ENCODE assay signal across 13 mouse cellular contexts in the genomic region with DNA sequence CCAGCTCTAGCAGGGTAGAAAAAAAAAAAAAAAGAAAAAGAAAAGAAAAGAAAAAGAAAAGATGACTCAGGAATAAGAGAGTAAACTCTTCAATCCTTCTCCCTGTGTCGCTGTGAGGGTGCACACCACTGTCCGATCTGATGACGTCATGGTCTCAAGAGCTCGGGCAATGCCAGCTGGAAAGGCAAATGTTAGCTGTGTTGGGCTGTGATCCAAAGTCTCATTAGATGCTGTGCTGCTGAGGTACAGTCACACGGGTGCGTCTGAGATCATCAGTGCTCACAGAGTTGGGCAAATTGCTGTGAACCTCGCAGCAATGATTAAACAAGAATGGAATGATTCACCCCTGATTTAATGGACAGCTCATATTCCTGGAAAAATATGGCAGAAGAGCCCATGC. TPM values are rescaled to one million over a fixed set of nuclear protein-coding genes. Genes with fewer than 3 reads are reported as not detected.
DNase-seq lines count a peak whose midpoint lies in the region; ATAC-seq and TF ChIP-seq lines count a peak whose summit lies in the region.
"Had no signal": no experiment of that assay in that cellular context is flagged by ENCODE, and none has a peak within 500 bp of the region (broad histone marks: within the 10 kb centered on the region; RNA-seq: fewer than 3 reads in every experiment).

No protein-coding gene starts in this region.

- no peaks in the 10 kb centered on the region for H3K9me3 ChIP-seq in hindbrain, postnatal 0 days (ENCODE audit: low read length)
- H3K9me3 ChIP-seq in hindbrain, embryonic 10.5 days: peaks cover 2% of the 10 kb centered on the region; the same call in 1 of the 2 replicates
- no peaks in the 10 kb centered on the region for H3K9me3 ChIP-seq in forebrain, embryonic 15.5 days
- H3K9me3 ChIP-seq: neural tube, embryonic 15.5 days had no signal

- H3K9ac ChIP-seq in hindbrain, postnatal 0 days (replicated peaks; ENCODE audit: low read length): no peak overlapping the region
- H3K9ac ChIP-seq in forebrain, embryonic 15.5 days (replicated peaks): no peak overlapping the region
- H3K9ac ChIP-seq: hindbrain, embryonic 14.5 days; liver, postnatal 0 days; neural tube, embryonic 15.5 days had no signal

- H3K4me3 ChIP-seq in hindbrain, postnatal 0 days (ENCODE audit: low read length): no peak overlapping the region
- H3K4me3 ChIP-seq in hindbrain, embryonic 10.5 days: no peak overlapping the region
- H3K4me3 ChIP-seq in forebrain, embryonic 15.5 days: no peak overlapping the region
- H3K4me3 ChIP-seq: left cerebral cortex, adult 2 months; neural tube, embryonic 15.5 days had no signal

- intact Hi-C loops in left cerebral cortex, postnatal 36 days (cut with DNase I): loop anchor here (1.0 kb wide), 1 partner anchor 21 kb away; no protein-coding TSS in a partner anchor

- H3K27me3 ChIP-seq in hindbrain, postnatal 0 days (ENCODE audit: insufficient read depth, low read length): no peaks in the 10 kb centered on the region
- H3K27me3 ChIP-seq in hindbrain, embryonic 10.5 days (ENCODE audit: insufficient read depth, poor library complexity, severe bottlenecking): no peaks in the 10 kb centered on the region
- H3K27me3 ChIP-seq in forebrain, embryonic 15.5 days: no peaks in the 10 kb centered on the region
- H3K27me3 ChIP-seq: neural tube, embryonic 15.5 days had no signal

- 46% methylated on average over 7 of the region's 7 CpGs for WGBS in hindbrain, postnatal 0 days
- 87% methylated on average over 7 of the region's 7 CpGs for WGBS in hindbrain, embryonic 10.5 days
- 44% methylated on average over 7 of the region's 7 CpGs for WGBS in forebrain, embryonic 15.5 days

- no peaks in the 10 kb centered on the region for H3K4me1 ChIP-seq in hindbrain, postnatal 0 days (ENCODE audit: insufficient read depth, low read length)
- peaks cover 5% of the 10 kb centered on the region; the same call in 1 of the 2 replicates for H3K4me1 ChIP-seq in hindbrain, embryonic 10.5 days (replicated peaks)
- H3K4me1 ChIP-seq in forebrain, embryonic 15.5 days: peaks cover 17% of the 10 kb centered on the region
- H3K4me1 ChIP-seq: neural tube, embryonic 15.5 days had no signal

- no peak overlapping the region for H3K4me2 ChIP-seq in hindbrain, postnatal 0 days (ENCODE audit: low read depth, low read length)
- H3K4me2 ChIP-seq in forebrain, embryonic 15.5 days (replicated peaks): no peak overlapping the region
- H3K4me2 ChIP-seq: hindbrain, embryonic 14.5 days; neural tube, embryonic 15.5 days had no signal

- no peak for TF ChIP-seq CTCF in hindbrain, postnatal 0 days (IDR thresholded peaks at IDR 0.05; ENCODE audit: low read depth)

- no peak overlapping the region for H3K27ac ChIP-seq in hindbrain, postnatal 0 days
- no peak overlapping the region for H3K27ac ChIP-seq in hindbrain, embryonic 10.5 days
- H3K27ac ChIP-seq in forebrain, embryonic 15.5 days (replicated peaks): peak overlapping the region; percentile 15; the same call in 1 of the 2 replicates
- H3K27ac ChIP-seq: hindbrain, embryonic 14.5 days; left cerebral cortex, adult 2 months; neural tube, embryonic 15.5 days had no signal

- H3K36me3 ChIP-seq in hindbrain, postnatal 0 days (ENCODE audit: insufficient read depth, low read length): no peaks in the 10 kb centered on the region
- H3K36me3 ChIP-seq in hindbrain, embryonic 10.5 days: no peaks in the 10 kb centered on the region
- no peaks in the 10 kb centered on the region for H3K36me3 ChIP-seq in forebrain, embryonic 15.5 days
- H3K36me3 ChIP-seq: neural tube, embryonic 15.5 days had no signal

- no peak for ATAC-seq in hindbrain, postnatal 0 days
- no peak; the same call in 1 of the 2 replicates for ATAC-seq in forebrain, embryonic 15.5 days (replicated peaks)
- ATAC-seq: liver, postnatal 0 days had no signal

- peak; percentile 52 for DNase-seq in hindbrain, postnatal 0 days (ENCODE audit: low spot score)
- DNase-seq in hindbrain, embryonic 10.5 days (ENCODE audit: low spot score): no peak
- DNase-seq in 3T3-L1 (ENCODE audit: low read depth, low spot score) (peak; percentile 88), MN1 (ENCODE audit: low spot score) (peak; percentile 90)
- no peak for DNase-seq in spleen, postnatal 4 days (ENCODE audit: low spot score in 2 of 2)
- DNase-seq in left cerebral cortex, postnatal 36 days (ENCODE audit: low spot score in 2 of 2): no peak
- DNase-seq: heart, adult 11 months; liver, postnatal 0 days; thymus, postnatal 4 days had no signal

RNA-seq across cellular contexts. Expression of a gene that starts 6.1 kb away (rescaled TPM):
- 10.2 and 13.4 TPM in 2 replicates for total RNA-seq in hindbrain, postnatal 0 days (2014; rRNA removed)
- 20.3 and 22.7 TPM in 2 replicates for polyA plus RNA-seq in hindbrain, postnatal 0 days (2015; fragmentation: Nextera tagmentation; extraction: Ambion mirVana)
- polyA plus RNA-seq in hindbrain, embryonic 10.5 days (2016; fragmentation: Nextera tagmentation; extraction: Ambion mirVana): 16.4 and 18.8 TPM in 2 replicates
- 12.0 and 13.4 TPM in 2 replicates for polyA plus RNA-seq in forebrain, embryonic 15.5 days (2015; fragmentation: Nextera tagmentation; extraction: Ambion mirVana)
- total RNA-seq in left cerebral cortex, postnatal 36 days (2021): 10 to 100 TPM; 34.5 to 39.6 TPM

RNA-seq across cellular contexts. Expression of a gene that starts 37.8 kb away (rescaled TPM):
- 30.9 and 55.9 TPM in 2 replicates for total RNA-seq in hindbrain, postnatal 0 days (2014; rRNA removed)
- 50.0 and 53.8 TPM in 2 replicates for polyA plus RNA-seq in hindbrain, postnatal 0 days (2015; fragmentation: Nextera tagmentation; extraction: Ambion mirVana)
- 106 and 120 TPM in 2 replicates for polyA plus RNA-seq in hindbrain, embryonic 10.5 days (2016; fragmentation: Nextera tagmentation; extraction: Ambion mirVana)
- 92.8 and 96.0 TPM in 2 replicates for polyA plus RNA-seq in forebrain, embryonic 15.5 days (2015; fragmentation: Nextera tagmentation; extraction: Ambion mirVana)
- total RNA-seq in left cerebral cortex, postnatal 36 days (2021): 10 to 100 TPM; 30.7 to 39.5 TPM

Comparison
In these comparisons a context has a peak if more than half of its experiments do, and no peak if none do; other contexts are left out.
1. DNase-seq: peak in hindbrain, postnatal 0 days (single experiment), 3T3-L1 (single experiment) and MN1 (single experiment); none in hindbrain, embryonic 10.5 days (single experiment), spleen, postnatal 4 days (0 of 2) and left cerebral cortex, postnatal 36 days (0 of 2).